Mouse (Mus musculus) liver, postnatal 0 days (tissue): ENCODE measurements at regions not wholly inside any gene's neighbourhood (a gene's known extent, or its start where the extent isn't known, plus 50 kb on each side); places are given as distances from the start of the nearest gene placed in this dataset.
A peak's percentile ranks its signal among the peaks of the same experiment; 100 is the strongest.

Source experiments
- ATAC-seq: fragments of 200-750 bp; cut with Nextera tagmentation; 2 replicates; pipeline ENCODE4 v1.8.0; 2017; ENCODE audit warnings: mild to moderate bottlenecking, moderate library complexity
- DNase-seq: peaks from one replicate; pipeline ENCODE4 v3.0.0-alpha.2; 2016
- H3K27ac ChIP-seq: fragments of 300-500 bp; sonication (generic); 2 replicates; pipeline ENCODE4 v1.5.1; 2014; ENCODE audit warnings: antibody characterized with exemption, moderate library complexity, mild to moderate bottlenecking, low read depth
- H3K27me3 ChIP-seq: fragments of 300-500 bp; sonication (generic); 2 replicates; pipeline ENCODE4 v1.6.1; 2014; ENCODE audit warnings: low read length, control low read depth, mixed read lengths; ENCODE audit not compliant: insufficient read depth
- H3K36me3 ChIP-seq: fragments of 300-500 bp; sonication (generic); replicated peaks from 2 replicates; pipeline ENCODE4 v1.6.1; 2014; ENCODE audit warnings: mild to moderate bottlenecking, control low read depth, low read length, moderate library complexity, mixed read lengths; ENCODE audit not compliant: insufficient read depth
- H3K4me1 ChIP-seq: fragments of 300-500 bp; sonication (generic); 2 replicates; pipeline ENCODE4 v1.6.1; 2014; ENCODE audit warnings: antibody characterized with exemption, mild to moderate bottlenecking, control low read depth; ENCODE audit not compliant: insufficient read depth
- H3K4me2 ChIP-seq: fragments of 300-500 bp; sonication (generic); 2 replicates; pipeline ENCODE4 v1.6.1; 2014; ENCODE audit warnings: low read depth, mild to moderate bottlenecking, low read length, moderate library complexity, mixed read lengths
- H3K4me3 ChIP-seq: fragments of 300-500 bp; sonication (generic); 2 replicates; pipeline ENCODE4 v1.5.1; 2014; ENCODE audit warnings: low read depth, low read length
- H3K9ac ChIP-seq: fragments of 300-500 bp; sonication (generic); replicated peaks from 2 replicates; pipeline ENCODE4 v1.6.1; 2014; ENCODE audit warnings: mild to moderate bottlenecking, moderate library complexity
- H3K9me3 ChIP-seq: fragments of 300-500 bp; sonication (generic); 2 replicates; pipeline ENCODE4 v1.6.1; 2016; ENCODE audit warnings: mild to moderate bottlenecking, control low read depth, low read length, mixed read lengths
- CTCF ChIP-seq: sonication (generic); IDR thresholded peaks from 2 replicates; pipeline ENCODE4 v1.5.1; 2016; ENCODE audit warnings: antibody characterized with exemption, low read depth
- EP300 ChIP-seq: IDR thresholded peaks from 2 replicates; pipeline ENCODE4 v1.6.1; 2016; ENCODE audit warnings: antibody characterized with exemption, low read depth, mild to moderate bottlenecking
- WGBS: fragments of 180-500 bp; shearing (Covaris S2); extraction: QIAGEN DNeasy Blood & Tissue Kit; methylation state at CpG from one replicate; pipeline ENCODE4 v1.1.7; 2014; ENCODE audit not compliant: insufficient replicate concordance; 5-methylcytosine and 5-hydroxymethylcytosine counted together

GRCm38 (mm10) chr4:142334084-142334483, 94.9 kb upstream of the Kazn start:
- DNase-seq = no peak
- H3K27me3 ChIP-seq = no peaks in the 10 kb centered on the region
- no peaks in the 10 kb centered on the region for H3K36me3 ChIP-seq
- 74% methylated on average over 7 of the region's 7 CpGs for WGBS
- H3K4me1 ChIP-seq = no peaks in the 10 kb centered on the region
- H3K9ac ChIP-seq = no peak overlapping the region
- TF ChIP-seq CTCF (no peak), EP300 (no peak)
- no peak overlapping the region for H3K4me2 ChIP-seq
- H3K9me3 ChIP-seq = no peaks in the 10 kb centered on the region
- H3K4me3 ChIP-seq = no peak overlapping the region
- no peak for ATAC-seq
- H3K27ac ChIP-seq = no peak overlapping the region

- no peak for DNase-seq
- 86% methylated on average over 3 of the region's 3 CpGs for WGBS
- Histone ChIP-seq H3K9me3 (no peaks in the 10 kb centered on the region), H3K4me3 (no peak overlapping the region), H3K4me1 (no peaks in the 10 kb centered on the region), H3K27ac (no peak overlapping the region), H3K36me3 (no peaks in the 10 kb centered on the region), H3K27me3 (no peaks in the 10 kb centered on the region), H3K9ac (no peak overlapping the region), H3K4me2 (no peak overlapping the region)
- TF ChIP-seq EP300 (no peak), CTCF (peak; percentile 30)
- no peak for ATAC-seq
Observed at GRCm38 (mm10) chr4:142330599-142330998, 91.4 kb upstream of the Kazn start.

GRCm38 (mm10) chr4:142329600-142329999, 90.4 kb upstream of the Kazn start:
- H3K4me3 ChIP-seq = no peak overlapping the region
- TF ChIP-seq EP300 = no peak
- no peak for TF ChIP-seq CTCF

GRCm38 (mm10) chr4:142326511-142326910, 87.3 kb upstream of the Kazn start:
- WGBS = 80% methylated on average over 5 of the region's 5 CpGs
- Histone ChIP-seq H3K4me3 (no peak overlapping the region), H3K27ac (no peak overlapping the region), H3K9me3 (no peaks in the 10 kb centered on the region), H3K27me3 (no peaks in the 10 kb centered on the region), H3K4me1 (no peaks in the 10 kb centered on the region), H3K4me2 (no peak overlapping the region), H3K36me3 (no peaks in the 10 kb centered on the region), H3K9ac (no peak overlapping the region)
- no peak for TF ChIP-seq CTCF
- no peak for TF ChIP-seq EP300
- no peak for DNase-seq
- no peak for ATAC-seq

More at GRCm38 (mm10) chr4:142329600-142329999, 90.4 kb upstream of the Kazn start:
- Histone ChIP-seq H3K27me3 (no peaks in the 10 kb centered on the region), H3K36me3 (no peaks in the 10 kb centered on the region), H3K4me1 (no peaks in the 10 kb centered on the region), H3K4me2 (no peak overlapping the region), H3K27ac (no peak overlapping the region), H3K9me3 (no peaks in the 10 kb centered on the region), H3K9ac (no peak overlapping the region)
- ATAC-seq = no peak
- WGBS = 76% methylated on average over 2 of the region's 2 CpGs
- no peak for DNase-seq

GRCm38 (mm10) chr4:142321209-142321863, 82.1 kb upstream of the Kazn start:
- ATAC-seq = no peak
- H3K27ac ChIP-seq = no peak overlapping the region

GRCm38 (mm10) chr4:142310282-142310681, 71.1 kb upstream of the Kazn start:
- H3K4me1 ChIP-seq = no peaks in the 10 kb centered on the region
- H3K4me3 ChIP-seq = no peak overlapping the region
- H3K4me2 ChIP-seq = no peak overlapping the region
- no peak overlapping the region for H3K27ac ChIP-seq
- no peaks in the 10 kb centered on the region for H3K36me3 ChIP-seq
- TF ChIP-seq EP300 (no peak), CTCF (no peak)
- no peak overlapping the region for H3K9ac ChIP-seq
- H3K27me3 ChIP-seq = no peaks in the 10 kb centered on the region
- DNase-seq = no peak
- no peak for ATAC-seq
- WGBS = 83% methylated on average over 6 of the region's 6 CpGs
- H3K9me3 ChIP-seq = no peaks in the 10 kb centered on the region

More at GRCm38 (mm10) chr4:142321209-142321863, 82.1 kb upstream of the Kazn start:
- no peak overlapping the region for H3K4me2 ChIP-seq
- no peak for DNase-seq
- H3K9ac ChIP-seq = no peak overlapping the region
- TF ChIP-seq CTCF = no peak
- no peak for TF ChIP-seq EP300
- H3K27me3 ChIP-seq = no peaks in the 10 kb centered on the region
- H3K4me1 ChIP-seq = no peaks in the 10 kb centered on the region
- WGBS = 72% methylated on average over 14 of the region's 14 CpGs
- H3K4me3 ChIP-seq = no peak overlapping the region
- H3K9me3 ChIP-seq = no peaks in the 10 kb centered on the region
- no peaks in the 10 kb centered on the region for H3K36me3 ChIP-seq
